Mouse (Mus musculus): ENCODE measurements at regions not wholly inside any gene's neighbourhood (a gene's known extent, or its start where the extent isn't known, plus 50 kb on each side); places are given as distances from the start of the nearest gene placed in this dataset.

- H3K4me2 ChIP-seq = peak overlapping the region; percentile 18; the same call in 1 of the 2 replicates
- no peaks in the 10 kb centered on the region for H3K36me3 ChIP-seq
- H3K27me3 ChIP-seq = no peaks in the 10 kb centered on the region
- no peak for ATAC-seq (replicated peaks; ENCODE audit: insufficient number of reproducible peaks, insufficient read depth, low FRiP score, low read depth)
- H3K4me3 ChIP-seq = no peak overlapping the region
- H3K9ac ChIP-seq = no peak overlapping the region
- 14% methylated on average over 7 of the region's 7 CpGs for WGBS
- H3K4me1 ChIP-seq (replicated peaks) = peaks cover 4% of the 10 kb centered on the region
- no peak overlapping the region for H3K27ac ChIP-seq
- H3K9me3 ChIP-seq (replicated peaks) = no peaks in the 10 kb centered on the region
Observed at GRCm38 (mm10) chr12:97612373-97612772, 646.9 kb downstream of the Galc start.
